Mouse (Mus musculus) cerebellum, adult 9-11 months (tissue): Measurements from ENCODE around the gene Gm20388.

Experiments
- DNase-seq: peaks from one replicate; pipeline ENCODE4 v3.0.0; 2022

Gene Gm20388

DNA sequence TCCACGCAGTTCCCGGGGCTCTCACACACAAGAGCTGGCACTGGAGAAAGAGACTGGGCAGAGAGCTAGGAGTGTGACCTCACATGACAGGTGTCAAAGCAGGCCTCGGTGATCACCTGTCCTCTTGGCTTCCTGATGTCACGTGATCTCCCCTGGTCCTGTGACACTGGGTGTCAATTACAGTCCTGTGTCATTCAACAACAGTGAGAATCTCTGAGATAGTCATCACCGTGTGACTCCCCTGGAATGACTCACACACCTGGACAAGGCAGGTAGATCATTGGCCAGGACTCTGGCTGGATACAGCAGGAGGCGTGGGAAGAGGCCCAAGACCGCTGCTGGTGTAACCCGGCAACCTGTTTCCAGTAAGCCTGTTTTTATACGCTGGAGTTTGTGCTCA is 3826.3 kb downstream of the Gm20388 start:
- DNase-seq: no peak

DNA sequence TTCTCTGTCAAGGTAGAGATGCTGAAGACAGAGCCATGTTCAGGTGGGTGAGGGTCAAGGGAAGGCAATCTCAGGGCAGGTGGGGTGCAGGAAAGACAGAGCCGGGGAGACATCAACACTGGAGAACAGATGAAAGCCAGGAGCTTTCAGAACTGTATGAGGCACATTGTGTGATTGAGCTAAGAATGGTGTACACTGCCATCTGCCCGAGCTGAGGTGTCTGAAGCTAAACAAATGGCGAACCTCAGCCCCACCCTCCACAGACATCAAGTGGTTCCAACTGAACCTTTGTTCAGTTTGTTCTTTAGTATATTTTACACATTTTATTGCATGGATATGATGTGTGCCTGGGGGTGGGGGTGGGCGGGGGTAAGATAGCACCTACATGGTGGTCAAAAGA is 3829.6 kb downstream of the Gm20388 start:
- DNase-seq: no peak

- DNase-seq: no peak
Observed at GRCm38 (mm10) chr8:123741232-123741631, 3830.6 kb downstream of the Gm20388 start.

DNA sequence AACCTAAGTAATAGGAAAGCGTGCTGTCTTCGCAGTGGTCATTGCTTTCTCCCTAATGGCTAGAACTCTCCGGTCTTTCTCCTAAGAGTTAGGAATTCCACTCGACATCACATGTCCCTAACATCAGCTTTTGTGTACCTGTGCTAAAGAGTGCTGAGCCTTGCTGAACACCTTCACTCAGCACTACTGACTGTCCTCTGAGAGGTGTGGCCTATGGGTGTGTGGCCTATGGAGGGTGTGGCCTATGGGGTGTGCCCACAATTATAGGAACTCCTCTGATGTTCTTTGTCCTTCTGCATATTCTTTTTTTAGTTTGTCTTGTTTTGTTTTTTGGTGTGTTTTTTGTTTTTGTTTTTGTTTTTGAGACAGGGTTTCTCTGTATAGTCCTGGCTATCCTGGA is 3835.8 kb downstream of the Gm20388 start:
- DNase-seq: no peak

- no peak for DNase-seq
Observed at GRCm38 (mm10) chr8:123747772-123748171, 3837.1 kb downstream of the Gm20388 start.

DNA sequence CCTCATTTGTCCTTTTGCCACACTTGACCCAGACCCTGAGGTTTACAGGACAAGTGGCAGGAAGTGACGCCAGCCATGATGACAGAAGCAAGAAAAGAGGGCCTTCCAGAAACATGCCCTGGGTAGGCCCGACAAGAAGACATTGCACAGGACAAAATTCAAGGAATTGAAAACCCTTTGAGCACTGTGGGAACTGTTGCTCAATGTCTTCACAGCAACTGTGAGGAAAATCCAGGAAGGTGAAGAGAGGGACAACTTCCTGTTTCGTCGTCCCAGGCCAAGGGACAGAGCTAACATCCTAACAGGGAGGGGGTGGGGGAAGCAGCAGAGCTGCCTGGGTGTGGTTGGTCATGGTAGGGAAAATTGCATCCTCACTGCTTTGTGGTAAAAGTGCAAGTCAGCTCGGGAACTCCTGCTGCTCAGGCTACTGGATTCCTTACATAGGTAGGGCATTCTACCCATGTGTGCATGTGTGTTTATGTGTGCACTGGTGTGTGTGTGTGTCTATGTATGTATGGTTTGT is 3839.6 kb downstream of the Gm20388 start:
- no peak for DNase-seq

- DNase-seq: no peak
Observed at GRCm38 (mm10) chr8:123752773-123753468, 3842.3 kb downstream of the Gm20388 start.

DNA sequence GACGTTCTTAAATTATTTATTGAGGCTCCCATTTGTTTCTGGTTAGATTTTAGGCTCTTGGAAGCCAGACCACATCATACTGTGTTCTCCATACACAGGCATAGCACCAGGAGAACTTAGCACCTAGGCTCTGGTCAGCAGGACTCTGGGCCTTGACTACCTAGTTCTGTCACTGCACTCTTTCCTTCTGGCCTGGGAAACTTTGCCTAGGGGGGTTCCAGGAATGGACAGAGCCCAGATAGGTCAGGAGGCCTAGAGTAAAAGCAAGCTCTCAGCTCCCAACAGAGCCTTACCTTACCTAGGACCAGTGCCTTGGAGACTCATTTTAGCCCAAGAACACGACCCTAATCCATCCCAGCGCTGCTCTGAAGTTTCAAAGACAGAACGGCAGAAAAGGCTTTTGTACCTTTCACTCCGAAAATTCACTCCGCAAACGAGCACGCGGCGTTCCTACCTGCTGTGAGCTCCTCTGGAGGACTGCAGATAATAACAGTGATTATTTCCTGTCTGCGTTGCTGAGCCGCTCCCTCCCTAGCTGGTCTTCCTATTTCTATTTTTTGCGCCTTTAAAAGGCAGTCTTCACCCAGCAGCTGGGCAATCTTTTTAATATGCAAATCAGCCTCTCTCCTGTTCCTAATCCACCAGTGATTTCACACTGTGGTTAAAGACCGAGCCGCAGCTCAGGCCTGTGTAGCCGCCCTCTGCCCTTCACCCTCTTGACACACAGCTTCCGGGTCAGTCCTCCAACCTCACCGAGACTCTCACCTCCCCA is 3843.1 kb downstream of the Gm20388 start:
- DNase-seq: no peak

GRCm38 (mm10) chr8:123754538-123755431 is 3844.1 kb downstream of the Gm20388 start:
- DNase-seq: no peak

GRCm38 (mm10) chr8:123756901-123757300 is 3846.3 kb downstream of the Gm20388 start:
- no peak for DNase-seq

GRCm38 (mm10) chr8:123758935-123759334 is 3848.3 kb downstream of the Gm20388 start:
- DNase-seq: no peak

GRCm38 (mm10) chr8:123759933-123760332 is 3849.3 kb downstream of the Gm20388 start:
- DNase-seq: no peak

DNA sequence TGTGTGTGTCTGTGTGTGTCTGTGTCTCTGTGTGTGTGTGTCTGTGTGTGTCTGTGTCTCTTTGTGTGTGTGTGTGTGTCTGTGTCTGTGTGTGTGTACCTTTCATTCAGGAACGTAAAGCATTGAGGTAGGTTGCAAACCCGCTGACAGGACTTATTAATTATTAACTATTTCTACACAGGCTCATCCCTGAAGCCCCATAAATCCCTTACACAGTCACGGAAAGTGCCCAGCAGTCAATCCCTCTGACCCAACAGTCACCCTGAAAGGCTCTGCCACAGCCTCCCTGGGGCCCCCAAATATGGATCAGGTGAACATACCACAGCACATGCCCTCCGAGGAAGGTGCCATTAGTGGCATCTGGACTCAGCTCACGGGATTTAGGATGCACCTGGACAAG is 3849.9 kb downstream of the Gm20388 start:
- no peak for DNase-seq

- DNase-seq: peak; percentile 75
Observed at GRCm38 (mm10) chr8:123761266-123761882, 3850.7 kb downstream of the Gm20388 start.

DNA sequence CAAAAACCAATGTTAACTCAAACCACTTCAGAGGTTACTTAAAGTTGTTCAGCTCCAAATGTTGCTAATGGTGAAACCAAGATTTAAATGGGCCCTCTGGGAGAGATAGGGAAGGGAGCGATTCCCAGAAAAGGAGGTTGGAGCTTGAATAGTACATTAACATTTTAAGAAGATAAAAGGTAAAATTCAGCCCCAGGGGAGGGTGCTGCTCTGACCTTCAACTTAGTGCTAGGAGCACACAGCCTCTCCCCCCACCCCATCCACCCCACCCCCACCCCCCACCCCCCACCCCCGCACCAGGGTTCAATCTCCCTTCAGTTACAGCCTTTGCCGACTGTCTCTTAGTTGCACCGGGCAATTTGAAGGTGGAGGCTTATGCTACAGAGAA is 3851.2 kb downstream of the Gm20388 start:
- no peak for DNase-seq

GRCm38 (mm10) chr8:123763355-123763754 is 3852.7 kb downstream of the Gm20388 start:
- DNase-seq: no peak

DNA sequence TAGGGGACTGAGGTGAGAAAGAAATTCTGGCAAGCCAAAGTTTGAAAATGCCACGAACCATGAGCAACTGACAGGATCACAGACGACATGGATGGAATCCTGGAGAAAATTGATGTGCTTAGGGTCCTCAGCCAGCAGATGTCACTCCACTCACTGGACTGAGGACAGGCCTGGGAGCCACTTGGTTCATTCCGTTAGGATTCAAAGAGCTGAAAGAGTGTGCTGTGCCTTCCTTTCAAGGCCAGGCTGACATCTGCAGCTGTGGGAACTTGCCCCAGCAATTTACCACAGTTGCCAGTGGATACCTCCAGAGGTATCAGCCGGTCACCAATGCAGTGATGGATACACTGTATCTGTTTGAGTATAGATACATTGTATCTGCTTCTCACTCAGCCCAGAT is 3854.0 kb downstream of the Gm20388 start:
- no peak for DNase-seq

DNA sequence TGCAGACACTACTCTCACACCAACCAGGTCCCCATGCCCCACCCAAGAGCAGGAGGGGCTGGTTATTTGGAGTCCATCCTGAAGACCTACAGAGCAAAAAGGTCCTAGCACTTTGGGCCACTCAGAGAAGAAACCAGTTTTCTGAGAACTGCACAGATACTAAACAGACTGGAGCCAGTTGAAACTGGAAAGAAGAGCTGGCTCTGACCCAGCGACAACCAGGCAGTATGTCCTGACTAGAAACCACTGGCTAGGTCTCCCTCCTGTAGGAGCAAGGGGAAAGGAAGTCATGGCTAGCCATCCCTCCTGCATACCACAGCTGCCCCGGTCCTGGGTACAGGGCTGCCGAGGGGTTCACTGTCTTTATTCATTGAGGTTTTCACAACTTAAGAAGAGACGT is 3855.9 kb downstream of the Gm20388 start:
- DNase-seq: no peak

DNA sequence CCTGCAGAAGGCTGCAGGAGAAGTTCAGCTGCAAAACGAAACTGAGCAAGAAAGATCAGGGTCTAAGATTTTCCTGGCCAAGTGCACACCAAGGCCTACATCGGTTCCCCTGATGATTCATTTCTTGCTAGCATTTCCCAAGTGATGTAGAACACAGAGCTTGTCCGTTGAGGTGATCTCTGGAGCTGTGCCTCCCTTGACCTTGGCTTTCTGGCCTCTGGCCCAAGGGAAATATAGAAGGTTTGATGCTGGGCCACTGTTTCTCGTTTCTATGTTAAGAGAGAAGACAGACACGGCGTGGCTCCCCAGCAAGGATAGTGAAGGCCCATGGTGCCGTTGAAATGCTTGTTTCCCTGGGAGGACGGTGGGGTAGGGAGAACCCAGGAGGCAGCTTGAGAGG is 3857.2 kb downstream of the Gm20388 start:
- no peak for DNase-seq

DNA sequence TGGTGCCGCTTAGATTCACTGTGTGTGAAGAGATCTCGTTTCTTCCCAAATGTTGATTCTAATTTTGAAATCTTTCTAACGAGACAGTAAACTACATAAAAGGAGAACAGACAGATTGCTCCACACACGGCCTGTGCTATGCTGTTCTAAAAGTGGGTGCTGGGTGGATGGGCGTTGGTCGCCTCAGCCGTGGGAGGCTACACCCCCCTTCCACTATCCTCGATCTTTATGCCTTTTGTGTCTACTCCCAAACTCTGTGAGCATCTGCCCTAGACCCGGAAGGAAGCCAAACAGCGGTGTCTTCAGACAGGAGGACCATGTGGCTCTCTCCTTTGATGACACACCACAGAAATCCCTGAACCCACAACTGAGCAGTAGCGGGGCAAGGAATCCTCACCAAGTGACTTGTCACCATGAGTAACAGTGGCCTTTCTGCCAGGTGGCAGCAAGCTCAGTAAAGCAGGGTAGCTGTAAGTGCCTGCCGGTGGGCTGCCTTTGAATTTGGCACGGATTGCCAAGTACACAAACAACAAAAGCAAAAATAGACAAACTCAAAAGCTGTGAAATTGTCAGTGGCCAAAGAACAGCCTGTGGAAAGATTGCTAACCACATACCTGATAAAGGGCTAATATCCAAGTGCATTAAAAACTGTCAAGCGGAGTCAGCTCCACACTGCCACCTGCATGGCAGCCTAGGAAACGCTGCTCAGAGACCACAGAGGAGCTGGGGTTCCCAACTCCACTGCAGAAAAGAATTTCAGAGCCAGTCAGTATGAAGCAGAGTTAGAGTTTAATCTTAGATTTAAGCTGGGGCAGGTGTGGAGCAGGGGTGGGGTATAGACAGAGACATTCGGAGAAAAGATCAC is 3858.1 kb downstream of the Gm20388 start:
- no peak for DNase-seq

DNA sequence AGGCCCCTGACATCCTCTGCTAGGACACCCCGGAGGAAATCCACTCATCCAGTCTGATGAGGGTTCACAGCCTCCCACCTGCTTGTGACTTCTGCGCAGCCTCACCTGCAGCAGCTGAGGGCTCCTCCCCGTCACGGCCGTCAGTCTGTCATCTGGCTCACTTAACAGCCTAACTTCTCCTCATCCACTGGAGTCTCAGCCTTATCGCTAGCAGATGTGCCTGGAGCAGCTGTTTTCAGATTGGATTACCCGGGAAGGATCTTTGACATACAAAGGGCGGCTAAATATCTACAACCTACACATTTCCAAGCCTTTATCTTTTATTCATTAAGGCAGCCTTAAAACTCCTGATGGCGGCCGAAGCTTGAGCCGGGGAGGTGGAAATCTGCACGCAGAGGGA is 3862.8 kb downstream of the Gm20388 start:
- no peak for DNase-seq

GRCm38 (mm10) chr8:123774491-123774890 is 3863.8 kb downstream of the Gm20388 start:
- no peak for DNase-seq
